Mouse (Mus musculus): ENCODE measurements at regions not wholly inside any gene's neighbourhood (a gene's known extent, or its start where the extent isn't known, plus 50 kb on each side); places are given as distances from the start of the nearest gene placed in this dataset.

DNA sequence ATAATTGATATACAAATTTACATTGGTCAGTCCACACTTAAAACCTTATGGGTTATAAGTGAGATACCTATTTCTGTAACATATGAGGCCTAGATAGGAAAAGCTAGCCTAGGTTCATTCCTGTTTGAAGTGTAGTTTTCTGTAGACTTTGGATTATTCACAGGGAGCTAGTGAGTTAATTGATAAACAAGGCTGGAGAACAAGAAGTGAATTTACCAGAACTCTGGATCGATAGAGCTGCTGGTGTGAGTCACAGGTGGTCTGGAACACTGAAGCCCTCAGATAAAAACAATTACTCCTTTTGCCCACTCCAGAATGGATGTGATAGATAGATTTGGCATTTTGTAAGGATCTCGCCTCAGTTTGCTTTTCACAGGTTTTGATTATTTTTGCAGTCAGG, 62.0 kb upstream of the Rtl1 start:
- no peak overlapping the region for H3K9ac ChIP-seq
- ATAC-seq, result no peak
- H3K36me3 ChIP-seq (ENCODE audit: poor library complexity, severe bottlenecking), result 0 out of 2 replicates have a peak, but pooled peaks cover 9% of the 10 kb centered on the region
- no peaks in the 10 kb centered on the region for H3K9me3 ChIP-seq (replicated peaks)
- H3K4me1 ChIP-seq, result no peaks in the 10 kb centered on the region
- H3K27me3 ChIP-seq, result no peaks in the 10 kb centered on the region
- H3K27ac ChIP-seq, result no peak overlapping the region
- H3K4me2 ChIP-seq, result no peak overlapping the region
- H3K4me3 ChIP-seq, result no peak overlapping the region
- 85% methylated on average over 2 of the region's 2 CpGs for WGBS

DNA sequence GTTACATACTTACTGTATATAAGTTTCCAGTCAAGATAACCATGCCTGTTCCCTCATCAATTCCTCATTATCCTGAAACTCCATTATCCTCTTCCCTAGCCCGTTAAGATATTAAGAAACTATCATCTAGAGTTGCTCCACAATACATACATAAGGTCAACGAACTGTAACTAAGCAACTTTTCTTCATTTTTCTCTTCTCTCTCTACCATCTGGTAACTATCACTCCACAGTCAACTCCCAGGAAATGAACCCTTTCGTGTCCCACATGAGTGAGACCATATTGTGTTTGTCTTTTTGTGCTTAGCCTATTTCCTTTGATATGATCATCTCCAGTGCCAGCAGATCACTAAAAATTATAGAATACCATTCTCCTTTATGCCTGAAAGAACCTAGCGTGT, 74.6 kb upstream of the Rtl1 start:
- WGBS, result 82% methylated on average over 4 of the region's 4 CpGs

GRCm38 (mm10) chr12:109694046-109694445, 93.9 kb upstream of the Rtl1 start:
- Histone ChIP-seq H3K9me3 (replicated peaks) (no peaks in the 10 kb centered on the region), H3K4me2 (no peak overlapping the region), H3K4me1 (no peaks in the 10 kb centered on the region), H3K27me3 (no peaks in the 10 kb centered on the region), H3K27ac (no peak overlapping the region), H3K9ac (no peak overlapping the region), H3K36me3 (ENCODE audit: poor library complexity, severe bottlenecking) (peaks cover 50% of the 10 kb centered on the region), H3K4me3 (no peak overlapping the region)
- no peak for ATAC-seq
- WGBS, result 83% methylated on average over 4 of the region's 4 CpGs

More for the DNA sequence above, 74.6 kb upstream of the Rtl1 start:
- Histone ChIP-seq H3K4me2 (no peak overlapping the region), H3K4me3 (no peak overlapping the region), H3K9me3 (replicated peaks) (no peaks in the 10 kb centered on the region), H3K9ac (no peak overlapping the region), H3K36me3 (ENCODE audit: poor library complexity, severe bottlenecking) (peaks cover 6% of the 10 kb centered on the region), H3K27ac (no peak overlapping the region), H3K27me3 (no peaks in the 10 kb centered on the region), H3K4me1 (no peaks in the 10 kb centered on the region)
- ATAC-seq, result no peak

- H3K36me3 ChIP-seq (ENCODE audit: poor library complexity, severe bottlenecking), result peaks cover 50% of the 10 kb centered on the region
- H3K4me1 ChIP-seq, result no peaks in the 10 kb centered on the region
- H3K4me3 ChIP-seq, result no peak overlapping the region
- H3K4me2 ChIP-seq, result no peak overlapping the region
- 88% methylated on average over 5 of the region's 5 CpGs for WGBS
- no peak overlapping the region for H3K9ac ChIP-seq
- H3K27ac ChIP-seq, result no peak overlapping the region
- ATAC-seq, result no peak
- H3K9me3 ChIP-seq (replicated peaks), result no peaks in the 10 kb centered on the region
- H3K27me3 ChIP-seq, result no peaks in the 10 kb centered on the region
Observed at GRCm38 (mm10) chr12:109694801-109695430, 94.8 kb upstream of the Rtl1 start.

GRCm38 (mm10) chr12:109706820-109707219, 106.7 kb upstream of the Rtl1 start:
- Histone ChIP-seq H3K27ac (no peak overlapping the region), H3K9me3 (replicated peaks) (no peaks in the 10 kb centered on the region), H3K36me3 (ENCODE audit: poor library complexity, severe bottlenecking) (peaks cover 22% of the 10 kb centered on the region), H3K9ac (no peak overlapping the region), H3K27me3 (no peaks in the 10 kb centered on the region), H3K4me1 (0 out of 2 replicates have a peak, but pooled peaks cover under 1% of the 10 kb centered on the region), H3K4me2 (no peak overlapping the region), H3K4me3 (no peak overlapping the region)
- no peak for ATAC-seq
- WGBS, result 90% methylated on average over 4 of the region's 6 CpGs

DNA sequence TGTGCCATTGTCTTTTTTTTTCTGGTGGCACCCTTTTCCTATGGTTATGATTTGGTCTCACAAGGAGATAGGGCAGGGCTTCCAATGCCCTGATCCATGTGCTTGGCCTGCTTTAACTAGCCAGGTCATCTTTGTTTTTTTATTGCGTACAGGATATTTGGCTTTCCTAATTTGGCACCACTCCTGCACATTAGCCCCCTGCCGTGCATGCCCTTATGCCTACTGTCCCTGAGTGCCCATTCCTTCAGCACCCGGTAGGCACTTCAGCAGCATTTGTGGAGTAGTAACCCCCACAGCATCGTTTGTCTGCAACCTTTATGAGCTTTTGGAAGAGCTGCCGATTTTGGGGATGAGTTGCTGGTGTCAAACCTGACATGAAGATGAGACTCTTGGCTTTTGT, 109.5 kb upstream of the Rtl1 start:
- no peak overlapping the region for H3K27ac ChIP-seq
- no peaks in the 10 kb centered on the region for H3K27me3 ChIP-seq
- no peak for ATAC-seq
- H3K9ac ChIP-seq, result no peak overlapping the region
- no peak overlapping the region for H3K4me2 ChIP-seq
- H3K4me1 ChIP-seq, result 0 out of 2 replicates have a peak, but pooled peaks cover 3% of the 10 kb centered on the region
- H3K36me3 ChIP-seq (ENCODE audit: poor library complexity, severe bottlenecking), result peaks cover 31% of the 10 kb centered on the region
- H3K4me3 ChIP-seq, result no peak overlapping the region
- WGBS, result 94% methylated on average over 5 of the region's 5 CpGs
- no peaks in the 10 kb centered on the region for H3K9me3 ChIP-seq (replicated peaks)

DNA sequence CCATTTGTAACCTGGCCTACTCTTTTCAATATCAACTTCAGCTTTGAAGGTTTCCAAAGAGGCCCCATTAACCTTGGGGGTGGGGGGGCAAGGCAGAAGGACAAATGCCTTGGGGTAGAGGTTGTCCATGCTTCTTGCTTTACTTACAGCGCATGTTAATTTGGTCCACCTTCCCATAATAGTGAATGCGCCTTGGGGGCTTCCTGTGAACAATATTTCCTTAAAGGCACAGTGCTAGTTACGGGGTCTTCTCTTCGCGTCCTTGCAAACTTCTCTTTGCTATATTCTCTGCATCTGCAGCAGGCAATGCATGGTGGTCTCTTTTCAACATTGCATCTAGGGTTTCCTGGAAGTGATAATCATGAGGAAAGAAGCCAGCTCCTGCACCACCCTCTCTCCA, 111.3 kb upstream of the Rtl1 start:
- 0 out of 2 replicates have a peak, but pooled peaks cover 3% of the 10 kb centered on the region for H3K4me1 ChIP-seq
- no peak for ATAC-seq
- H3K27ac ChIP-seq, result no peak overlapping the region
- no peak overlapping the region for H3K4me3 ChIP-seq
- no peak overlapping the region for H3K9ac ChIP-seq
- peaks cover 49% of the 10 kb centered on the region for H3K36me3 ChIP-seq (ENCODE audit: poor library complexity, severe bottlenecking)
- no peaks in the 10 kb centered on the region for H3K27me3 ChIP-seq
- 95% methylated on average over 5 of the region's 5 CpGs for WGBS
- H3K4me2 ChIP-seq, result no peak overlapping the region
- H3K9me3 ChIP-seq (replicated peaks), result no peaks in the 10 kb centered on the region

GRCm38 (mm10) chr12:109711946-109712345, 111.8 kb upstream of the Rtl1 start:
- Histone ChIP-seq H3K27me3 (no peaks in the 10 kb centered on the region), H3K4me3 (no peak overlapping the region), H3K4me1 (0 out of 2 replicates have a peak, but pooled peaks cover 3% of the 10 kb centered on the region), H3K27ac (no peak overlapping the region), H3K9me3 (replicated peaks) (no peaks in the 10 kb centered on the region), H3K9ac (no peak overlapping the region), H3K4me2 (no peak overlapping the region), H3K36me3 (ENCODE audit: poor library complexity, severe bottlenecking) (peaks cover 53% of the 10 kb centered on the region)
- WGBS, result 84% methylated on average over 7 of the region's 7 CpGs
- no peak for ATAC-seq

GRCm38 (mm10) chr12:109712386-109712785, 112.3 kb upstream of the Rtl1 start:
- Histone ChIP-seq H3K4me1 (0 out of 2 replicates have a peak, but pooled peaks cover 3% of the 10 kb centered on the region), H3K4me3 (no peak overlapping the region), H3K9me3 (replicated peaks) (no peaks in the 10 kb centered on the region), H3K9ac (no peak overlapping the region), H3K36me3 (ENCODE audit: poor library complexity, severe bottlenecking) (peaks cover 58% of the 10 kb centered on the region), H3K27ac (no peak overlapping the region), H3K4me2 (no peak overlapping the region), H3K27me3 (no peaks in the 10 kb centered on the region)
- ATAC-seq, result no peak
- 94% methylated on average over 16 of the region's 16 CpGs for WGBS

DNA sequence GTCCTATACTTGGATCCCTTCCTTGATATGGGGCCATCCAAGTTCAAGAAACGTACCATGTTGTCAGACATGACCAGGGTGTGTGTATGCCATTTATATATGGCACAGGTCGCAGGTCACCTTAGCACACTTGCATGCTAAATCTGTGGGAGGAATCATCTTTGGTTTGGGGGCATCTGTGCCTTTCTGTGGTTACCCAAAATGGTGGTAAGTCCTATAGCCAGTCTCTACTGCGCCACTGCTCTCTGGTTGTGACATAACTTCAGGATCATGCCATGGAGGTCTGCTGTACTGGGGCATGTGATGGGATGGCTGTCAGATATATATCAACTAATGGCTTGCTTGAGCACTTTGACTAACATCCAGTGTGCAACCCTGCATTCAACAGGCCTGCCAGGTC, 112.9 kb upstream of the Rtl1 start:
- Histone ChIP-seq H3K9ac (no peak overlapping the region), H3K4me1 (0 out of 2 replicates have a peak, but pooled peaks cover 3% of the 10 kb centered on the region), H3K36me3 (ENCODE audit: poor library complexity, severe bottlenecking) (peaks cover 63% of the 10 kb centered on the region), H3K27me3 (no peaks in the 10 kb centered on the region), H3K4me3 (no peak overlapping the region), H3K27ac (no peak overlapping the region), H3K4me2 (no peak overlapping the region), H3K9me3 (replicated peaks) (no peaks in the 10 kb centered on the region)
- no peak for ATAC-seq
- WGBS, result 92% methylated on average over 3 of the region's 3 CpGs

DNA sequence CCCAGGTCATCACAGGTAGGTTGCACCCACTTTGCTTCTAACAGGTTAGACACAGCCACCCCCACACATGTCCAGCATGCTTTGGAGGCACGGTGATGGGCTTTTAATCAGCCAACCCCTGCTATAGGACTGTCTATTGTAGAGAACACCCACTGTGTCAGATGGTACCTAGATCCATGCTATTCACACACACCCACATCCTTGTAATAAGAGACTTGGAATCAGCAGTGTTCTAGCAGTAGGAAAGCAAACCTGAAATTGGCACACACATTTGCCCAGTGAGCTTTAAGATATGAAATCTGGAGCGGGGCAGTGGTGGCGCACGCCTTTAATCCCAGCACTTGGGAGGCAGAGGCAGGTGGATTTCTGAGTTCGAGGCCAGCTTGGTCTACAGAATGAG, 113.9 kb upstream of the Rtl1 start:
- no peak for ATAC-seq
- over 99% methylated on average over 5 of the region's 5 CpGs for WGBS
- H3K9me3 ChIP-seq (replicated peaks), result no peaks in the 10 kb centered on the region
- peaks cover 73% of the 10 kb centered on the region for H3K36me3 ChIP-seq (ENCODE audit: poor library complexity, severe bottlenecking)
- no peak overlapping the region for H3K4me2 ChIP-seq
- H3K9ac ChIP-seq, result no peak overlapping the region
- no peak overlapping the region for H3K4me3 ChIP-seq
- H3K27me3 ChIP-seq, result no peaks in the 10 kb centered on the region
- H3K27ac ChIP-seq, result no peak overlapping the region
- 0 out of 2 replicates have a peak, but pooled peaks cover 3% of the 10 kb centered on the region for H3K4me1 ChIP-seq

DNA sequence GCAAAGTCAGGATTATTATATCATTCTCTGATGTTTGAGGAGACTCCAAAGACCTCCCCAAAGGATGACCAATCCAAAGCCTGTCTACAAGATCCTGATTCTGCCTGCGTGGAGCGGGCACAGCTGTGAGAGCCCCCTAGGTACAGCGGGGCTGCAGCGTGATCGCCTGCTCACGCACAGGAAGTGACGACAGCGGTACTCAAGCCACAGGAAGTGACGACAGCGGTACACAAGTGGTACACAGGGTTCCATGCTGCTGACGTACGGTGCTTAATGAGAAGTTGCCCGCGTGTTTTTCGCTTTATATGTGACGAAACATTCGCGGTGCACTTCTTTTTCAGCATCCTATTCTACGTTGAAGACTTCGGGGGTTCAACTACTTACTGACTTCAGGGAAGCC, 116.9 kb upstream of the Rtl1 start:
- 95% methylated on average over 20 of the region's 20 CpGs for WGBS
- H3K4me1 ChIP-seq, result peaks cover 3% of the 10 kb centered on the region; the same call in 1 of the 2 replicates
- no peaks in the 10 kb centered on the region for H3K27me3 ChIP-seq
- no peak overlapping the region for H3K4me3 ChIP-seq
- no peak overlapping the region for H3K4me2 ChIP-seq
- H3K9ac ChIP-seq, result no peak overlapping the region
- ATAC-seq, result no peak
- H3K36me3 ChIP-seq (ENCODE audit: poor library complexity, severe bottlenecking), result peaks cover 74% of the 10 kb centered on the region
- H3K27ac ChIP-seq, result no peak overlapping the region
- H3K9me3 ChIP-seq (replicated peaks), result no peaks in the 10 kb centered on the region

DNA sequence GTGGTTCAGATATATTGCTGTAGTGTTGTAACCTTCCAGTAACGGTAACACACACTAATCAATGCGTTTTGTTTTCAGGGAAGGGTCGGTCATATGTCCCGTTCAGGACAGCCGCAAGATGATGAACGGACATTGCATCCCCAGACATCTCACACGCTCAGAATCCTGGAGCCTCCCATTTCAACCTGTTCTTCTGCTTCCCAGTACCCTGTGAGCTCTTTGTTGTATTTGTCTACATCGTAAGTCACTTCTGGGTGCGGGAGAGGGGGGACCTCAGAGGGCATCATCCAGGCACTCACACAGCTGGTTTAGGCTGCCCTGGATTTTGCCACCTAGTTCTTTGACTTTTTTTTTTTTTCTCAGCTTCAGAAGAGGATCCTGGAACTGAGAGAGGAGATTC, 117.9 kb upstream of the Rtl1 start:
- Histone ChIP-seq H3K4me3 (no peak overlapping the region), H3K4me2 (no peak overlapping the region), H3K27me3 (no peaks in the 10 kb centered on the region), H3K36me3 (ENCODE audit: poor library complexity, severe bottlenecking) (peaks cover 76% of the 10 kb centered on the region), H3K27ac (no peak overlapping the region), H3K9ac (no peak overlapping the region), H3K9me3 (replicated peaks) (no peaks in the 10 kb centered on the region), H3K4me1 (peaks cover 3% of the 10 kb centered on the region; the same call in 1 of the 2 replicates)
- 96% methylated on average over 9 of the region's 9 CpGs for WGBS
- ATAC-seq, result no peak

All from forebrain, embryonic 13.5 days (tissue).